Mouse (Mus musculus): Measurements from ENCODE around the gene Six3. TPM values are rescaled to one million over a fixed set of nuclear protein-coding genes. Genes with fewer than 3 reads are reported as not detected.

The Six3 gene
- polyA plus RNA-seq, 1 experiment: not detected

DNA sequence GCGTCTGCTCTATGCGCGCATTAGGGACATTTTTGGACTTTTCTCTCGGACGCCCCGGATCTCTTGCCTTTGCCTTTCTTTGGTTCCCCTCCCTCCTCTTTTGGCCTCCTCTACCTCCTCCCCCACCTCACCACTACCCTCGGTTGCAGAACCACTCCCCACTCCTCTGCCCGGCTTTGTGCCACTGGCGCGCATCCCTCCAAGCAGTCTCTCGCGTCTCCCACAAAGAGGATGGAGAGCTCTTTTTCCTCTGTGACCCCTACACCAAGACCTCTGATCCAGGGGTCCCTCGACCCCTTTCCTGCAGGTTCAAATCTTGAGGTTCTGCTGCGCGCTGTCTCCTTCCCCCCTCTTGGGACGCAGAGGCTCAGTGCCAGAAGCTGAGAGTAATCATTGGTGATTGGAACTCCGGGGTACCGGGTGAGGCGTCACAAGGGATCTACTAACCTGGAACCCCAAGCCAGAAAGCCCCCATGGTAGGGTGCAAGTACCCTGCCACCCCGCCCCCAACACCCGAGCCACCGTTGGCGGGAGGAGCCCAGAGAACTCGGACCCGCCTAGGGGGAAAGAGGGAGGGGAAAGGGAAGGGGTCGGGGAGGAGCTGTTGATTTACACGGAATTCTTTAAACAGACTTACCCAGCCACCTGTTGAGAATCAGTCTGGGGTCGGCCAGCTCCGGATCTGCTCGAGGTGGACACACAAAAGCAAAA, 758 bp downstream of the Six3 start:
- peaks cover 60% of the 10 kb centered on the region for H3K27me3 ChIP-seq (ENCODE audit: control insufficient read depth, insufficient read depth, low read length, poor library complexity, severe bottlenecking)
- no peaks in the 10 kb centered on the region for H3K36me3 ChIP-seq (ENCODE audit: control insufficient read depth, insufficient read depth, low read length, poor library complexity, severe bottlenecking)
- H3K4me1 ChIP-seq (ENCODE audit: control insufficient read depth, insufficient read depth, low read length): peaks cover 2% of the 10 kb centered on the region
- 0 out of 2 replicates have a peak, but pooled peaks cover 4% of the 10 kb centered on the region for H3K9me3 ChIP-seq (replicated peaks; ENCODE audit: control insufficient read depth, insufficient read depth, low read length, poor library complexity, severe bottlenecking)
- H3K27ac ChIP-seq (ENCODE audit: insufficient read depth, low read length): no peak overlapping the region
- TF ChIP-seq CTCF (IDR thresholded peaks at IDR 0.05; ENCODE audit: low read depth, low read length): no peak
- TF ChIP-seq POLR2A (IDR thresholded peaks at IDR 0.05; ENCODE audit: insufficient read depth, low read length): no peak
- no peak for TF ChIP-seq EP300 (IDR thresholded peaks at IDR 0.05; ENCODE audit: insufficient read depth, low read depth, low read length)
- H3K9ac ChIP-seq (ENCODE audit: low read depth, poor library complexity, severe bottlenecking): no peak overlapping the region
- H3K4me3 ChIP-seq (ENCODE audit: low read depth, low read length): peak overlapping the region; percentile 19

DNA sequence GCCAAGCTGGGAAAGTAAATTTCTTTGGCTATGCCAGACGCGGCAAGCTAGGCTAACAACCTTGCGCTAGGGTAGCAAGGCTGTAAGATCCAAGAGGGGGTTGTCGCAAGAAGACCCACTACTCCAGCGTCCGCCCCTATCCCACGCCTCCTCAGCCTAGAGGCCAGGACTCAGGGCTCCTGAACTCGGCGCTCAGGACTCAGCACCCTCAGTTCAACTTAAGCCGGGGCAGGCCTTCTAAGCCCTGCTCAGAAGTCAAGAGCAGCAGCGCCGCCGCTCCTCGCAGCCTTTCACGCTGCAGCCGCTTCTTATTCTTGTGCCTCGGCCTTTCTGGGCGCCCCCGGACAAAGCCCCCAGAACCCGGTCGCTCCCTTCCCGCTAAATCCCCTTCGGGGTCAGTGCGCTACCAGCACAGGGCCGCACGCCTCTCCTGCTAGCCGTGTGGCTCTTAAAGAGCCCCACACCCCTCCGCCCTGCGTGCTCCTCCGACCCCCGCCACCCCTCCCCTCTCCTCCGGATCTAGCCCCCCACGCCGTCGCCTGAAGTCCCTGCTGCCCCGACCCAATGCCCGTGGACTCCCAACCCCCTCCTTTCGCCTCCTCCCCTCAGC, 1.4 kb downstream of the Six3 start:
- TF ChIP-seq EP300 (IDR thresholded peaks at IDR 0.05; ENCODE audit: insufficient read depth, low read depth, low read length) (no peak), POLR2A (IDR thresholded peaks at IDR 0.05; ENCODE audit: insufficient read depth, low read length) (no peak), CTCF (IDR thresholded peaks at IDR 0.05; ENCODE audit: low read depth, low read length) (no peak)

DNA sequence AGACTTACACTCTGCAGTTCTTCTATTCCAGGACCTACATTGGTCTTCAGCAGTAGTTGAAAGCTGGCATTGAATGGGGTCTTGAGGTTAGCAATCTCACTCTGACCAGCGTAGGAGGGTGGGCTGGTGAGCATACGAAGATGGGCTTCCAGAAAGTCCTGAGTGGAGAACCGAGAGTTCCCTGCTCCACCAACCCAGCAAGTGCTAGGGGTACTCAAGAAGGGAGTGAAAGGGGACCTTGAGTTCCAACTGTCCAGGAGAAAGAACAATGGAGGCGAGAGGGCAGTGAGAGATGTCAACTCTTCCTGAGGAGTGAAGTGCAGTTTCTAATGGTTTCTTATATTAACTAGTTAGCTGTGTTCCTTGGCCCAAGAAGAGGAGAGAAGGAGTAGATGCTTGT, 2.2 kb downstream of the Six3 start:
- no peak overlapping the region for H3K9ac ChIP-seq (ENCODE audit: low read depth, poor library complexity, severe bottlenecking)
- peaks cover 63% of the 10 kb centered on the region for H3K27me3 ChIP-seq (ENCODE audit: control insufficient read depth, insufficient read depth, low read length, poor library complexity, severe bottlenecking)
- no peaks in the 10 kb centered on the region for H3K36me3 ChIP-seq (ENCODE audit: control insufficient read depth, insufficient read depth, low read length, poor library complexity, severe bottlenecking)
- peaks cover 2% of the 10 kb centered on the region for H3K4me1 ChIP-seq (ENCODE audit: control insufficient read depth, insufficient read depth, low read length)
- no peak overlapping the region for H3K27ac ChIP-seq (ENCODE audit: insufficient read depth, low read length)
- H3K4me3 ChIP-seq (ENCODE audit: low read depth, low read length): no peak overlapping the region
- no peak for TF ChIP-seq CTCF (IDR thresholded peaks at IDR 0.05; ENCODE audit: low read depth, low read length)
- H3K9me3 ChIP-seq (replicated peaks; ENCODE audit: control insufficient read depth, insufficient read depth, low read length, poor library complexity, severe bottlenecking): 0 out of 2 replicates have a peak, but pooled peaks cover 4% of the 10 kb centered on the region

More for the DNA sequence above, 1.4 kb downstream of the Six3 start:
- Histone ChIP-seq H3K4me1 (ENCODE audit: control insufficient read depth, insufficient read depth, low read length) (peaks cover 2% of the 10 kb centered on the region), H3K27me3 (ENCODE audit: control insufficient read depth, insufficient read depth, low read length, poor library complexity, severe bottlenecking) (peaks cover 61% of the 10 kb centered on the region), H3K36me3 (ENCODE audit: control insufficient read depth, insufficient read depth, low read length, poor library complexity, severe bottlenecking) (no peaks in the 10 kb centered on the region), H3K27ac (ENCODE audit: insufficient read depth, low read length) (no peak overlapping the region), H3K9ac (ENCODE audit: low read depth, poor library complexity, severe bottlenecking) (0 out of 2 replicates have a peak overlapping the region, but pooled peaks have one; percentile 21), H3K9me3 (replicated peaks; ENCODE audit: control insufficient read depth, insufficient read depth, low read length, poor library complexity, severe bottlenecking) (0 out of 2 replicates have a peak, but pooled peaks cover 4% of the 10 kb centered on the region), H3K4me3 (ENCODE audit: low read depth, low read length) (peak overlapping the region; percentile 19)

DNA sequence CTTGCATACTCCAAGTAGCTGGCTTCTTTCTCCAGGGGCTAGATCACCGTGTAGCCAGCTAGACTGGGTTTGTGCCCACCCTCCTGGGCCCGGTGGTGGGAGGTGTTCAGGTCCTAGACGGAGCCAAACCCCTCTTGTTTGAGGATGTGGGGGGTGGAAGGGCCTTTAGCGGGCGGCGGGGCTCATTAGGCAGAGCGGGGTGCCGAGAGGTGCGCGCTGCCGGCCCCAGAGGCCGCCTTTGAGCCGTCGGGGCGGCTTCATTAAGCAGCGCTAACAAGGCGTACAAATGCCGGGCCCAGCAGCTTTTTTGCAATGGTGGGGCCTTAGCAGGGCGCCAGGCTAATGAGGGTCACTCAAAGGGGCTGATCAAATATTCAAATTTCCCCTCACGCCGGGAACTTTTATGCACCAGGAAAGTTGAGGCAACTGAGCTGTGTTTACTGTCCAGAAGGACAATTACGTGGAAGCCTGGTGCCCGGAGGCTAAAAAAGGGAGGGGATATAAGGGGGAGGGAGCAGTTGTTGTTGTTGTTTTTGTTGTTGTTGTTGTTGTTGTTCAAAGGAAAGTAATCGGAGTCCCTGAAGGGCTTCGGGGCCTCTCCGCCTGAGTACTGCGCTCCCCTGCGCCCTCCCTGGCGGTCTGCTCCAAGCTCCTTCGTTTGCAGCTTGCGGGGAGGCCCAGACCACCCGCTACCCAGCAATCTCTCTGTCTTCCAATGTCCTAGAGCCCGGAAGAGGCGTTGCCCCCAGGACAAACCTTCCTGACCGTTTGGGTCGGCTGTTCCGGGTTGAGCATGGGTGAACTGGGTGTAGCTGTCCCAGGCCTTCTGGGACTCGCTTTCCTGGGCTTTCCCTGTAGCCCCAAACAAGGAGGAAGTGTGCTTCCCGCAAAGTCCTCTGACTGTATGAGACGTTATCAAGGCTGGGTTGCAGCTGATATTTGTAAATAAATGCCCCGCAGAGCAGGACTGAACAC, 3.4 kb downstream of the Six3 start:
- TF ChIP-seq CTCF (IDR thresholded peaks at IDR 0.05; ENCODE audit: low read depth, low read length) (no peak), EP300 (IDR thresholded peaks at IDR 0.05; ENCODE audit: insufficient read depth, low read depth, low read length) (no peak), POLR2A (IDR thresholded peaks at IDR 0.05; ENCODE audit: insufficient read depth, low read length) (no peak)
- Histone ChIP-seq H3K9me3 (replicated peaks; ENCODE audit: control insufficient read depth, insufficient read depth, low read length, poor library complexity, severe bottlenecking) (0 out of 2 replicates have a peak, but pooled peaks cover 4% of the 10 kb centered on the region), H3K4me1 (ENCODE audit: control insufficient read depth, insufficient read depth, low read length) (peaks cover 2% of the 10 kb centered on the region), H3K27me3 (ENCODE audit: control insufficient read depth, insufficient read depth, low read length, poor library complexity, severe bottlenecking) (peaks cover 66% of the 10 kb centered on the region), H3K36me3 (ENCODE audit: control insufficient read depth, insufficient read depth, low read length, poor library complexity, severe bottlenecking) (no peaks in the 10 kb centered on the region), H3K9ac (ENCODE audit: low read depth, poor library complexity, severe bottlenecking) (no peak overlapping the region), H3K4me3 (ENCODE audit: low read depth, low read length) (peak overlapping the region; percentile 52), H3K27ac (ENCODE audit: insufficient read depth, low read length) (no peak overlapping the region)

DNA sequence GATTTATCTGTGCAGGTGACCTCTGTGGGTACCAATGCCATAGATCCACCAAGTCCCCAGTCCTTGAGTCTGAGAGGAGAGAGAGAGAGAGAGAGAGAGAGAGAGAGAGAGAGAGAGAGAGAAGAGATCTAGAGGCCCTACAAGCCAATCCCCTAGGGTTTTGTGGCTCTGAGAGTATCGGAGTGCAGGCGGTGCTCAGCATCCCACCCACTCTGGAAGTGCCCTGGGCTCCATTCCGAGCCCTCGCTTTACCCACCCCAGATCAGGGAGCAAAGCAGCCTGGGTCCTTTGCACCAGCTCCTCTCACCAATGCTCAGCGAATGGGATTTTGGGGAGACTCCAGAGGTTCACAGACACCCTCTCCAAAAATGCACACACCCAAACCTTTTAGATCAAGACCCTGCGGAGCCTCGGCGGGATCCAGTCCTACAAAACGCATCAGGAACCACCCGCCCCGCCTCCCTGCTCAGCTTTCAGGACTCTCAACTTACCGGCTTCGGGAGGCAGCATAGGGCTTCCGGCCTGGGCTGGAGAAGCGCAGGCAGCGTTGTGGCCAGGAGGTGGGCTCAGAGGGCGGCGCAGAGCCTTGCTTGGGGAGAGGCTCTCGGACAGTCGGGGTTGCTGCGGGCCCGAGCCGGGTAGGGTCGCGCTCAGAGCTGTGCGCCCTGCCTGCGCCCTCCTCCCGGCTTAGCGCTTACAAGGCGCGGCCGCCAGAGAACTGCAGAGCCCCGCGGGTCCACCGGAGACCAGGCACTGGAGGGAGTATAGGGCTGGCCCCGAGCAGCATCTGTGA, 4.4 kb downstream of the Six3 start:
- Histone ChIP-seq H3K9ac (ENCODE audit: low read depth, poor library complexity, severe bottlenecking) (peak overlapping the region; percentile 12; the same call in 1 of the 2 replicates), H3K27me3 (ENCODE audit: control insufficient read depth, insufficient read depth, low read length, poor library complexity, severe bottlenecking) (peaks cover 62% of the 10 kb centered on the region), H3K36me3 (ENCODE audit: control insufficient read depth, insufficient read depth, low read length, poor library complexity, severe bottlenecking) (no peaks in the 10 kb centered on the region), H3K4me1 (ENCODE audit: control insufficient read depth, insufficient read depth, low read length) (peaks cover 2% of the 10 kb centered on the region), H3K27ac (ENCODE audit: insufficient read depth, low read length) (no peak overlapping the region), H3K4me3 (ENCODE audit: low read depth, low read length) (peak overlapping the region; percentile 52), H3K9me3 (replicated peaks; ENCODE audit: control insufficient read depth, insufficient read depth, low read length, poor library complexity, severe bottlenecking) (no peaks in the 10 kb centered on the region)
- TF ChIP-seq CTCF (IDR thresholded peaks at IDR 0.05; ENCODE audit: low read depth, low read length) (no peak), POLR2A (IDR thresholded peaks at IDR 0.05; ENCODE audit: insufficient read depth, low read length) (no peak), EP300 (IDR thresholded peaks at IDR 0.05; ENCODE audit: insufficient read depth, low read depth, low read length) (0 out of 2 replicates have a peak, but pooled peaks have one; percentile 8)
